Mouse (Mus musculus) hematopoietic stem cell, adult 5-6 weeks (primary cell): Measurements from ENCODE around the gene Arhgap17. TPM values are rescaled to one million over a fixed set of nuclear protein-coding genes. Genes with fewer than 3 reads are reported as not detected.
A peak's percentile ranks its signal among the peaks of the same experiment; 100 is the strongest.

Experiments used
- ATAC-seq, 2 experiments: fragments of 125-278 bp in 1 of 2; replicated peaks in 1 of 2; 2 replicates each; pipeline ENCODE4 v1.8.0; 2016 to 2017; ENCODE audit warnings: inconsistent platforms in 2 of 2, mild to moderate bottlenecking in 2 of 2, moderate number of reproducible peaks in 2 of 2, low read depth in 1 of 2, moderate TSS enrichment in 1 of 2; ENCODE audit not compliant: low FRiP score in 2 of 2, poor library complexity in 2 of 2, severe bottlenecking in 2 of 2, insufficient read depth in 1 of 2, low TSS enrichment in 1 of 2
- total RNA-seq: library from RNA; stranded (forward); fragments of 172-1452, 232-1000 nt; gene quantifications from 2 replicates; pipeline ENCODE4 v1.2.3, GENCODE M21; 2017

The Arhgap17 gene
- total RNA-seq, 1 experiment from 2014 or later, result 35.1 TPM

GRCm38 (mm10) chr7:123354392-123354791, 15.3 kb downstream of the Arhgap17 start:
- 0 out of 4 replicates have a peak, but pooled peaks have one; percentile 15 to 30 for ATAC-seq

GRCm38 (mm10) chr7:123353879-123354278, 15.8 kb downstream of the Arhgap17 start:
- ATAC-seq, result no peak

GRCm38 (mm10) chr7:123353081-123353480, 16.6 kb downstream of the Arhgap17 start:
- ATAC-seq, result no peak

GRCm38 (mm10) chr7:123350243-123350642, 19.5 kb downstream of the Arhgap17 start:
- ATAC-seq, result no peak

GRCm38 (mm10) chr7:123349813-123350212, 19.9 kb downstream of the Arhgap17 start:
- no peak for ATAC-seq

GRCm38 (mm10) chr7:123346631-123347290, 23.0 kb downstream of the Arhgap17 start:
- ATAC-seq, result no peak

GRCm38 (mm10) chr7:123345041-123345544, 24.6 kb downstream of the Arhgap17 start:
- 0 out of 4 replicates have a peak, but pooled peaks of 1 of the 2 experiments have one; percentile 26 for ATAC-seq

- no peak for ATAC-seq
Measured at GRCm38 (mm10) chr7:123344079-123344780, 25.5 kb downstream of the Arhgap17 start.

GRCm38 (mm10) chr7:123341896-123342295, 27.8 kb downstream of the Arhgap17 start:
- no peak for ATAC-seq

GRCm38 (mm10) chr7:123338351-123338750, 31.4 kb downstream of the Arhgap17 start:
- no peak for ATAC-seq

- ATAC-seq, result no peak; a peak in 1 of 4 replicates
Measured at GRCm38 (mm10) chr7:123336322-123336721, 33.4 kb downstream of the Arhgap17 start.

GRCm38 (mm10) chr7:123330506-123330905, 39.2 kb downstream of the Arhgap17 start:
- peak; percentile 22 to 27; a peak in 2 of 4 replicates for ATAC-seq

GRCm38 (mm10) chr7:123327909-123328308, 41.8 kb downstream of the Arhgap17 start:
- no peak for ATAC-seq

- no peak for ATAC-seq
Measured at GRCm38 (mm10) chr7:123326901-123327300, 42.8 kb downstream of the Arhgap17 start.

- ATAC-seq, result no peak
Measured at GRCm38 (mm10) chr7:123326062-123326461, 43.7 kb downstream of the Arhgap17 start.

- ATAC-seq, result no peak
Measured at GRCm38 (mm10) chr7:123324105-123324504, 45.6 kb downstream of the Arhgap17 start.

- no peak for ATAC-seq
Measured at GRCm38 (mm10) chr7:123323388-123323787, 46.3 kb downstream of the Arhgap17 start.

- peak; percentile 92 to 95 for ATAC-seq
Measured at GRCm38 (mm10) chr7:123322452-123323121, 47.1 kb downstream of the Arhgap17 start.
